Mouse (Mus musculus): Measurements from ENCODE around the gene Rasip1.
"Not testable (repeated sequence)": the region's sequence is repeated elsewhere in the genome, so short reads cannot be mapped to it uniquely, and the experiment has no call there.

Gene Rasip1

DNA sequence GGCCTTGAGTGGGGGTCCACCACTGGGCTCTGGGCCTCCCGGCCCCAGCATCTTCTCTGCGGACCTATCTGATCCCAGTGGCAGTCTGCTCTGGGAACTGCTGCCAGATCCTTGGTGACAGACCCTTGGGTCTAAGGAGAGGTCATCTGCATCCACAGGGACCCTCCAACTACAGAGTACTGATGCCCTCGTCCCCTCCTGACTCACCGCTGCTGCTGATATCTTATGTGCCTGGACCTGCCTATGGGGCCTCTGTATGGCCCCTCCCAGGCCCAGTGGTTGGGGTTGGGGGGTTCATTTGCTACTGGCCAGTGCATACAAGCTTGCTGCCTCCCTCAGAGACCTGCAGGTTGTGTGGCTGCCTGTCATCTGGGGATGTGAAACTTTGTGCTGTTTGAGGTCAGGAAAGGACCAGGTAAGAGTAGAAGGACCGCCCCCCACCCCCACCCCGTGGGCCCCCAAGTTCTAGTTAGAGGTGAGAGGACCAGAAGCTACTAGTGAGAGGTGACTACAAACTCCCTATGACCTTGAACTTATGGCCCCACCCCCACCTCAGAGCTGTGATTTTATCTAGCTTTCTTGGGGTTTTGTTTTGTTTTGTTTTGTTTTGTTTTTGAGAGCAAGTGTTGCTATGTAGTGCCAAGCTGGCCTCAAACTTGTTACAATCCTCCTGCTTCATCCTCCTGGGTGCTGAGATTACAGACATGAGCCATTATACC lies 17.7 kb downstream of the Rasip1 start:
- in situ Hi-C loops (cut with MboI, MseI), result no loop called here

DNA sequence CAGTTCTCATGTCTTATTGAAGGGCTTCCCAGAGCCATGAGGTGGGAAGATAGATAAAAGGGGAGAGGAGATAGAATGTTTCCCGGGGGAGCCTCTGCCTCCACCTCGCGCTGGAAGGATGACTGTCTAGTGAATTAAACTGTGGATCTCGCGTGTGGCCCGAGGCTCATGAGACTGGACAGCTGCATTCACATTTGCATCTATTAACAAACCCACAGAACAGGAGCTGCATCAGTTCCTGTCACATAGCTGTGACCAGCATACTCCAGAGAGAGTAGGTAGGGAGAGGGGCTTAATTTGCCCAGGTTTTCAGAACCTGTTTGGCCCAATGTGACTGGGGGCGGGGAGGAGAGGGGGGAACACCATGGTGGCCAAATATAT lies 18.3 kb downstream of the Rasip1 start:
- in situ Hi-C loops (cut with MboI, MseI), result no loop called here

DNA sequence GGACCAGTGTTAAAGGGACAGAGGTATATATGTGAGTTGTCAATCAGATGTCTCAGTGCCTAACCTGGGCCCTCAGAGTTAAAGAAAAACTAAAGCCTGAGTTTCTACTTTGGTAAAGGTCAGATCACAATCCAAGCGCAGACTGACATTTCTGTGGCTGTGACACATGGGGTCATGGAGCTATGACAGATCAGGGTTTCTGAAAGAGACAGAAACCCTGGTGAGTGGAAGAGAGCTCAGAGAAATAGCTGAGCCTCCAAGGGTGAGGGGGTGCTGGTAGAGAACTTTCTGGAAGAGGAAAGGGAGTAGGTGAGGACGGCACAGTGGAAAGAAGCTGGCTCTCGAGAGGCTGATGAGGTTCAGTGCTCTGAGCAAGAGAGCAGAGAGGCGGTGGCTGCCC lies 19.4 kb downstream of the Rasip1 start:
- in situ Hi-C loops (cut with MboI, MseI), result no loop called here

DNA sequence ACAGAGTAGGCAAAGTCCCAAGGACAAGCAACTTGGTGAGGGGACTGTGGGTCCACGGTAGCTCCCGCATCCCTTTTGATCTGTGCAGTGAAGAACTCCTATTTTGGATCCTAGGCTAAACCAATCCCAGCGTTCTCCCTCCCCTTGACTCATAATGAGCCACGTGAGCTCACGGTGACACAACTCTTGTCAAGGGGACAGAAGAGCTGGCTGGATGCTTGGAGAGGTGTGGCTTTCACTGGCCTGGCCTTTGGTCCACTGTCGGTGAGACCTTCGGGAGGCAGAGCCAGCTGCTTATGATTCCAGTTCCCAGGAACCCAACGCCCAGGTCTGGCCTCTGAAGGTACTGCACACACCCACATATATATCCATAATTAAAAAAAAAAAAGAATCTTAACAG lies 22.1 kb downstream of the Rasip1 start:
- in situ Hi-C loops (cut with MboI, MseI), result no loop called here

DNA sequence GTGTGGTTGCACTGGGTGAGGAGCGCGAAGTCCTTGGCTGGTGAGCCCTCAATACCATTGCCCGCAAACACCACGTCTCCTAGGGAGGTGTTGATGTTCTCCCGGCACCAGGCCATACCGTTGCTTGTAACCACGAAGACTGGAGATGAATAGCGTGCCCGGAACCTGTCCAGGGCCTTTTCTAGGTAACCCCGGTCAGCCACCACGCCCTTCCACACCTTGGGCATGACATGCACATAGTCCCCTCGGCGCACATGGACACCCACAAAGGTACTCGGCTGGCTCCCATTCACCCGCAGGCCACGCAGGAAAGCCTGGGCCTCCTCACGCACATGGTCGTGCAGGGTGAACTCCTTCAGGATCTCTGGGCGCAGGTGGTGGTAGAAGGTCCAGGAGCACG lies 23.2 kb downstream of the Rasip1 start:
- in situ Hi-C loops (cut with MboI, MseI), result not testable (repeated sequence)

DNA sequence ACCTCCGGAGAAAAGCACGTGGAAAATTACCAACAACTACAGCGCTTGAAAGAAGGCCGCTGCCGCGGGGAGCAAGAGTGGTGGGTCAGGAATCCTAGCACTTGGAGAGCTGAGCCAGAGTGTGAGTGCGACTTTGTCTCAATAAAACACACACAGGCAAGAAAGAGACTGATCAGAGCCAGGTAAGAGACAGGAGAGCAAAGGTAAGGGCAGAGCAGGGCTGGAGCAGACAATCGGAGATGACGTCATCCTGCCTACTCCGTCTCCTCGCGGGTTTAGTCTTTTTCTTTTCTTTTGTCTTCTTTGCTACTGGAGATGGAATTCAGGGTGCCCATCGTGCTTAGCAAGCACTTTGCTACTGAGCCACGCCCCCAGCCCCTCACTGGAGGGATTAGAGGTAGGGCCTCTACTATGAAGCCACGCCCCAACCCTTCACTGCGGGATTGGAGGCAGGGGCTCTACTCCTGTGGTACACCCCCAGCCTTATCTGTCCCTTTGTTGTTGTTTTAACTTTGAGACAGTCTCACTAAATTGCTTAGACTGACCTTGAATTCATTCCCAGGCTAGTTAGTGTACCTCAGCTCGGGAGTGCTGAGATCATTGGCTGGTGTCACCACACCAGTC lies 27.2 kb downstream of the Rasip1 start:
- in situ Hi-C loops (cut with MboI, MseI), result no loop called here

DNA sequence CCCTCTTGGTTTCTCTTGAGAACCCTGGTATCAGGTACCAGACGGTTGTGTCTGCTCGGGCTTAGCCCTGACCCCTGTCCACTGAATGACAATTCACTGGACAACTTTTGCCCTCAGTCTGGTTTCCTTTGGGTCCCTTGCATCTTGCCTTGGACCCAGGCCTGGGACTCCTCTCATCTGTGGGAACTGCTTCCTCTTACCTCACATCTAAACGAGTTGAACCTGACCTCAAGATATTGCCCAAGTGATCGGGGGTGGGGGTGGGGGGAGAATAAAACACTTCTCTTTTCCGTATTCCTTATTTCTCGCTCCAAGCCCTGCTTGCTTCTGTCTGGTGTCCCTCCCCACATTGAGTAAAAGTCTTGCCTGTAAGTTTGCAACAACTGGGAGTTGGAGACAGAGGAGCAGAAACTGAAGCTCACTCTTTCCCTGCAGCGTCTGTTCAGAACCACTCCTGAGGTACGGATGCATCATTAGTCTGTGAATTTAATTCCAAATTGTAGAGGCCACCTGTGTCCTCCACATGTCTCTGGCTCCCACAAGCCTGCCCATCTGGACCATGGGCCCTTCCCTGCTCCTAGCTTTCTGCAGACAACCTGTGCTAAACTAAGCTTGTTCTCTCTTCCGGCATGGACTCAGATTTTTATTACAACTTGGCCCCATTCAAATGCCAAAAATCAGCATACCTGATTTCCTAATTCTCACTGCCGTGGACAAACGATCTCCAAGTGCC lies 33.6 kb downstream of the Rasip1 start:
- in situ Hi-C loops (cut with MboI, MseI), result no loop called here

DNA sequence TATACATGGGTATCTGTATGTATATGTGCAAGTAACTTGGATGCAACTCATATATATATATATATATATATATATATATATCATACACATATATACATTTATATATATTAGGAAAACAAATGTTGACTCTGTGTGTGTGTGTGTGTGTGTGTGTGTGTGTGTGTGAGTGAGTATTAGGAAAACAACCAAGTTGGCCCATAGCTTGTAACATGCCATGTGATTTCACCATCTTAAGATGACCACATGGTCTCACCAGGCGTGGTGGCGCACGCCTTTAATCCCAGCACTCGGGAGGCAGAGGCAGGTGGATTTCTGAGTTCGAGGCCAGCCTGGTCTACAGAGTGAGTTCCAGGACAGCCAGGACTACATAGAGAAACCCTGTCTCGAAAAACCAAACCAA lies 34.4 kb downstream of the Rasip1 start:
- in situ Hi-C loops (cut with MboI, MseI), result not testable (repeated sequence)

DNA sequence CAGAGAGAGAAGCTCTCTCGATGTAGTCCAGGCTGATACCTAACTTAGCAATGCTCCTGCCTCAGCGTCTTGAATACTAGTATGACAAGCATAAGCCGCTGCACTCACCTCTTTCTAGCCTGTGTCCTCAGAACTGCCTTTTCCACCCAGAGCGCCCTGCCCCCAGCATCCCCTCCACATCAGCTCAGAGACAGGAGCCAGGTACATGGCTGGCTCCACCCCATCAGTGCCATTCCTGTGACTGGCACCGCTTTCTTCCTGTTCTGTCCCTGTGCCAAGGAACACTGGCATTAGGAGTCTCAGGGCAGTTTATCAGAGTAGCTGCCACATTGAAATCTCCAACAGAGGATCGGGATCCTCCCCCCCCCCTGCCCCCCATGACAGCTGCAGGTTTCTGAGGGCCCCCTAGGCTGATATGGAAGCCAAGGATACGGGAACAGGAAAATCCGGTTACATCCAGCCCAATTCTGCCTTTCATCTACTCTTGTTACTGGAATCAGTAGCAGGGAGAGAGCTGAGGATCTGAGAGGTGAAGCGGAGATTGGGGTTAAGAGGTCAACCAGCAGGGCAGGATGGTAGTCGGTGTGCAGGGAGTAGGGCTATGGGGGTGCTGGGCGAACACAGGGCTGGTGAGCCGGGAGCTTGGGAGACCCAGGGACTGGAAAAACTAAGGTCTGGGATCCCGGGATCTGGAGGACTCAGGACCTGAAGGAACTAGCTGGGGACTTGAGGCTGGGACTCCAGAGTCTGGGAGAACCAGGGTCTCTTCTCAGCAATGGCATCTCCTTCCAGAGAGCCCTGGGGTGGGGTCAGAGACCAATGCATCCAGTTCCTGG lies 38.2 kb downstream of the Rasip1 start:
- in situ Hi-C loops (cut with MboI, MseI), result no loop called here

DNA sequence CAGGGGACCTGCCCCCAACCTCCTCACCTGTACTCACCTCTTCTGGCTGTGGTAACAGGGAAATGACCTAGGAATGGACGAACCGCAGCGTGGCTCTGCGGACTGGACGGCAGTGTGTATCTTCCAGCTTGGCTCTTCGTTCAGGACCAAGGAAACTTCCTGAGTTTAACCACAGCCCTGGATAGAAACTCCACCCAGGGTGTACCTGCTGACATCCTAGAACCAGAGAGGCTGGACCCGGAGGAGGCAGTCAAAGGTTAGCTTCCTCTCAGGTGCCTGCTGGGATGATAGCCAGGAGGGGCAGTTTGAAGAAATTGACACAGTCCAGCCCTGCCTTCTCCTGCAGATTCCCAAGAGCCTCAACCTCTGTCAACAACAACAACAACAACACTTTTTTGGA lies 38.9 kb downstream of the Rasip1 start, which contains the start of gene Fut2:
Gene Fut2 (minus strand): TSS at position 234 of the 400 bp plus-strand sequence.
- in situ Hi-C loops (cut with MboI, MseI), result no loop called here

DNA sequence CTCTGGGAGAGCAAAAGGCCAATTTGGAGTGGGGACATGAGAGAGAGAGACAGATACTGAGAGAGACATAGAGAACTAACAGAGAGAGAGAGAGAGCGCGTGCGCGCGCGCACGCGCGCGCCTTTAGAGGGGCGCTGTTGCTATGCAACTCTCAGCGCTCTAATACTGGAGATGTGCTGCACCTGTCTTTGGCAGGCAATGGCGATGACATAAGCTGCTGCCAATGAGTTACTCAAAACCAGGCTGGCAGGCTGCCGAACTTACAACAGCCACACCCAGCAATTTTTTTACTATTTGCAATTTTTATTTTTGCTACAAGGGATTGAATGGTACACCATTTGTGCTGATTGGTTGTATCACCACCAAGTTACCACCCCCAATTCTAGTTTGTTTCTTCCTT lies 40.5 kb downstream of the Rasip1 start:
- in situ Hi-C loops (cut with MboI, MseI), result no loop called here

DNA sequence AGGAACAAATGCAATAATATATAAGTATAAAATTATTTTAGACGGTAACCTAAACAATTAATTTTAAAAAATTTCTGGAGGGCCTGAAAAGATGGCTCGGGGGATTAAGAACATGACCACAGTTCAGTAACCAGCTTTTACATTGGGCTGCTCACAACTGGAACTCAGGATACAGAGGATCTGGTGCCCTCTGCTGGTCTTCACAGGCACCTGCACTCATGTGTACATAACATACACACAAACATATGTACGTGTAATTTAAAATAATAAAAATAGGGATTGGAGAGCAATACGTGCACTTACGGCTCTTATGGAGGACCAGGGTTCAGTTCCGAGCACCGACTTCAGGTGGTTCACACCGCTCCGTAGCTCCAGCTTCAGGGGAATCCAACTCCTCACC lies 41.6 kb downstream of the Rasip1 start:
- in situ Hi-C loops (cut with MboI, MseI), result no loop called here

DNA sequence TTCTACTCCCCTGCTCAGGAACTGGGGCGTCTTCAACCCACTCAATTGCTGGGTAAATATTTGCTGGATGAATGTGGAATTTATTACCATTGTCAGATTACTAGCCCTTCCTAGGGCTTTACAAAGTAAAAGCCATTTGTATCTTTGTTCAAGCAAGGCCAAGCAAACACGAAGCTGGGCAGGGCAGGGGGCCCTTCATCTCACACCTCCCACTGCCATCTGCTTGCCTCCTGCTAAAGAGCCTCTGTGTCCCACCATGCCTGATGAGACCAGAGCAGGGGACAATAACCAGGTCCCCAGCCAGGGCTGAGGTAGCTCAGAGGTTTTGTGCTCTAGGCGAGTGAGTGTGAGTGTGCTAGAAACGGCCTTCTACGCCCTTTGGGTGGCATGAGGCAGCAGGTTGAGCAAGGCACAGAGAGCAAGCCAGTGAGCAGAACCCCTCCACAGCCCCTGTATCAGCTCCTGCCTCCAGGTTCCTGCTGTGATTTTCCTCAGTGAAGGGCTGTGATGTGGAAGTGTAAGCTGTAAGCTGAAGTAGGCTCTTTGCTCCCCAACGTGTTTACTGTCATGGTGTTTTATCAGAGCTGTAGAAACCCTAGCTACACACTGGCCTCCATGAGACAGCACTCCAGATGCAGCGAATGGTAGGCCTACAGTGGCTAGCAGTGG lies 50.5 kb downstream of the Rasip1 start:
- in situ Hi-C loops (cut with MboI, MseI), result no loop called here

DNA sequence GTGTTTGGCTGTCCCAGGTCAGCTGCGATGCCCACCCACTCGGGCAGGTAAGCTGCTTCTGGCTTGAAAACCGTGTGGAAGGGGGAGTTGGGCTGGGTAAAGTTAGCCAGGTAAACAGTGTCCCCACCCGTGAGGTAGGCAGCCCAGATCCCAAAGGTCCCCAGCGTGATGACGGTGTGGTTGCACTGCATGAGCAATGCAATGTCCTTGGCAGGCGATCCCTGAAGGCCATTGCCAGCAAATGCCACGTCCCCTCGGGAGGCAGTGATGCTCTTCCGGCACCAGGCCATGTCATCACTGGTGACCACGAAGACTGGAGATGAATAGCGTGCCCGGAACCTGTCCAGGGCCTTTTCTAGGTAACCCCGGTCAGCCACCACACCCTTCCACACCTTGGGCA lies 51.2 kb downstream of the Rasip1 start:
- in situ Hi-C loops (cut with MboI, MseI), result no loop called here

DNA sequence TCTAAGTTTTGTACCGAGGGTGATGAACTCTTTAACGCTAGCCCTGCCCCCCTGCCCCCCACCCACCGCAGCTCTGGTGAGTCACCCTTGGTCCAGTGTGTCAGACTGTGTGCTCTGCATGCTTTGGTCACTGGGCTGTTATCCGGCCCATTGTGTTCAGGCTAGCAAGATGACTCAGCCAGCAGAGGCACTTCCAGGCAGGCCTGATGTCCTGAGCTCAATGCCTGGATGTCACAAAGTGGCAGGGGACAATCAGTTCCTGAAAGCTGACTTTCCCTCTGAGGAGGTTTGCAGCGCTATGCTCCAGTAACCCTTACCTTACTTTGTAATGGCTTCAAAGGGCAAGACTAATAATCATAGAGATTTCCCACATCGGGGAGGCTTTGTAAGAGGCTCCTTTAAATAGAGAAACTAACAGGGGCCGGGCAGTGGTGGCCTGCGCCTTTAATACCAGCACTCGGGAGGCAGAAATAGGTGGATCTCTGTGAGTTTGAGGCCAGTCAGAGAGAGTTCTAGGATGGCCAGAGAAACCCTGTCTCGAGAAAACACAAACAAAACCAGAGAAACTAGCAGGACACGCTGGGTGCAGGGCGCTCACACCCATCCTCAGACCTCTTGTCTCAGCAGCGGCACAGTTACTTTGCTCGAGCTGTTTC lies 52.8 kb downstream of the Rasip1 start:
- in situ Hi-C loops (cut with MboI, MseI), result no loop called here

DNA sequence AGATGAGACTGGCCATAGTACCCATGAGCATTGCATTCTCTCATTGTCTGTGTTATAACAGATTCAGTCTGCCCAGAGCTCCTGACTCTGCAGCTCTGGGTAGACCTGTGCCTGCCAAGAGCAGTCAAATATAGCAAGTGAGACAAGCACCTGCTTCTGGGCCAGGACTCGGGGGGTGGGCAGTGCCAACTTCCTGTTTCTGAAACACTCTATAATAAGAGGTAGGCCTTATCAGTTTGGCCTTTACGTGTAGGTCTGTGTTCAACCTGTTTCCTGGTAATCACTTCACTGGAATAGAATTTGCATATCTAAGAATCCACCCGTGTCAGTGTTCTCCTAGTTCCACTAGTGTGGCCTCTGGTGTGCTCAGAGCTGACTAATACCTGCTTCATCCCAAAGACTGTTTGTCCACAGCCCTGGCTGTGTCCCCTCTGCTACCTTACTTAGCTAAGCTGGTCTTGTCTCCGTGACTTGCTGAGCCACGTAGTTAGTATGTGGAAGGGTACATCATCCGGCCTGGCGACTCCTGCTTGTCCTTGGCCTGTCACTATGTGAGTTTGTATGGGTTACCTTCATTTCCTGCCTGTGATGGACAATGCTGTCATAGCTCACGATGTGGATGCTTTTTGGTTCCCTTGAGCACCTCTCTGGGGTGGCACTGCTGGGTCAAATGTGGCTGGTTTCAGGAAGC lies 53.9 kb downstream of the Rasip1 start:
- in situ Hi-C loops (cut with MboI, MseI), result no loop called here

DNA sequence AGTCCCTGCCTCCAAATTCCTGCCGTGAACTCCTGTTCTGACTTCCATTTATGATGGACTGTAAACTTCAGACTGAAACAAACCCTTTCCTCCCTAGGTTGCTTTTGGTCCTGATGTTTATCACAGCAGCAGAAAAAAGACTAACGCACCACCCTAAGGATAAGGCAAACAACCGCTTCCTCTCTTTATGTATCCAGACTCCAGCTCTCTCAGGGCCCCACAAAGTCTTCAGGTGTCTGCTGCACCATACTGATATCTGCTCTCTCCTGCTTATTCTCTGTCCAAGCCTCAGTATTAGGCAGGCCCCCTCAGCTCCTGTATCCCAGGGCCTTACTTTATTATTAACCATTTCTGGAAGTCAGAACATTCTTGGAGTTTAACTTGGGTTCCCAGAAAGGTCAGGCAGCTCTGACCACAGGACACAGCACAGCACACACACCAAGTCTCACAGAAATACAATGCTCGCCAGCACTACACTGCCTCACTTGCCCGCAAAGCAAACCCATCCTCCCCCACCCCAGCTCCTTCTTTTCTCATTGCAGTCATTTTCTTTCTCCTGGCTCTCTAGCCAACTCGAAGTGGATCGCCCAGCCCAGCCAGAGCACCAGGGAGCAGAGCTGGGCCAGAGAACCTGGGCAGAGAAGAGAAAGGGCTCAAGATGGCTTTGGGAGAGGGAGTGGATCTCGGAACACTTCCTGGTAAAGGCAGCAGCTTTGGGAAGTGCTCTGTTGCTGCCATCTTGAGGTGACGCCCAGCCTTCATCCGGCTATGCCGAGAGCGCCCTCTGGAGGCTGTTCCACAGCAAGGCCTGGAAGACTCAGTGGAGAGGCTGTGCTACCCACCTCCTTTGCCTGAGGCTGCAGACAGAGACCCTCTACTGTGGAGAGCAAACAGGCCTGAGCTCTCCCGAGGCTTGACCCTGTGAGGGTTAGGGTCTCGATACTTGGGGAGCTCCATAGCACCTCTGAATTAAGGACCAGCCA lies 55.1 kb downstream of the Rasip1 start:
- in situ Hi-C loops (cut with MboI, MseI), result no loop called here

DNA sequence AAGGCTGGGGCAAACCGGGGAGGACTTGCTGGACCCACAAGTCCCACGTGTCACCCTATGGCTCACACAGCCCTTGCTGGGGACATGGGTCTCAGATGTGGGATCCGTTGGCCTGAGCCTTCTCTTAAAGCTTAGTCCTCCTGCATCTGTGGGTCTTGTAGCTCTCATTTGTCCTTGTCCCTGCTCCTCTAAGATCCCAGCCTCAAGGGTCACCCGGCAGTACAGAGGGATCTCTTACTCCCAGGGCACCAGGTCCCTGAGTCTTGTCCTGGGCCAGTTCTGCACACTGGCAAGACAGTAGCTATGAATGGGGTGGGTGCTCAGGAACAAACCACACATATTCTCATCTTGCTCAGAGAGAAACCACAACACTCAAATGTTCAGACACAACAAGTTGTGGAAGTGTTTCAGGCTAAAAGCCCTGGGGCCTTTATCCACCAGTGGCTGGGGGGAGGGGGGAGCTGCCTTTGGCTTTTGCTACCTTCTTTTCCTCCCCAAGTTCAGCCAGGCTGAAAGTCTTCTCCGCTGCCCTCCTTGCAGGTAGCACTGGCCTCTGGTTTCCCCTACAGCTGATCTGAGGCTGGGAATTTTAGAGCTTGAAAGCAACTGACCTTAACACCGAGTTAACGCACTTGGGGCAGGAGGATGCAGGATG lies 56.2 kb downstream of the Rasip1 start, which contains the start of gene Ntn5:
Gene Ntn5 (plus strand): TSS at position 627 of the 655 bp plus-strand sequence.
- in situ Hi-C loops (cut with MboI, MseI), result no loop called here
